Mouse (Mus musculus): ENCODE data around the gene Fjx1.

Fjx1 gene

DNA sequence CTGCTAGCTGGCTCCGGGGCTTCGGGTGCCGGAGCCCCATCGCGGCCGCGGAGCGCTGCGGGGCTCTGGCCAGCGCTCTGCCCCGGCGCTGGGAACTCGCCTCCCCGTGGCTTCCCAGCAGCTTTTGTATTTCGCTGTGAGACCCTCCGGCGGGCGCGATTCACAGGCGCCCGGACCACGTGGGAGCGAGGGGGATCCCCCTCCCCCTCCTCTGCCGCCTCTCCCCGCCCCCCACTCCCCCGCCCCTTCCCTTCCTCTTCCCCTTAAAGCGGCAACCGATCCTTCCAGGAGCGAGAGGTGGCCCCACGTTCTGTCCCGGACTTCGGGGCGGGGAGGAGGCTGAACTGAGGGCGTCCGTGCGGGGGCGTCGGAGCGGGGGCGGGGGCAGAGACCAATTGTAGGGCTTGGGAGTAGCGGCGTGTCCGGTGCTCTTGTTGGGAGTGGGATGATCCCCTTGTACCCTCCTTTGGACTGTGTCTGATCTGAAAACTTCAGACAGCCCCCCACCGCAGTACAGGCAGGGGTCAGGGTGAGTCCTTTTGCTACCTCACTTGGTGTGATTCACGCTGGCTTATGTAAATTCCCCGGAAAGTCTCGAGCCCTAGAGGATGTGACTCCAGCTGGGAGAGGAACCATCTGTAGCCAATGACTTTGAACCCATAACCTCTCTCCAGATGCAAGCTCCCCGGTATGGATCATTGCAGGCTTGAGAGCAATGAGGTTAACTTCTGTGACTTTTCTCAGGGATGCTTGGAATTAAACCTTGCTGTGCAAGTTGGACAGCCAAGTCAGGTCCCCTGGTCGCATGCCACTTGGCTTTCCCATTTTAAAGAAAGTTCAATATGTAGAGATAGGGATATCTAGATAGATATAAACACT lies at the start of gene Fjx1:
Gene Fjx1, minus strand, starts transcription at position 829 of the 879 bp plus-strand sequence.
- in situ Hi-C loops (cut with MboI; ENCODE audit: unreplicated experiment in 2 of 2), result loop anchor here (5.0 to 25.0 kb wide), 9 partner anchors 345 to 990 kb away; no protein-coding TSS in a partner anchor

DNA sequence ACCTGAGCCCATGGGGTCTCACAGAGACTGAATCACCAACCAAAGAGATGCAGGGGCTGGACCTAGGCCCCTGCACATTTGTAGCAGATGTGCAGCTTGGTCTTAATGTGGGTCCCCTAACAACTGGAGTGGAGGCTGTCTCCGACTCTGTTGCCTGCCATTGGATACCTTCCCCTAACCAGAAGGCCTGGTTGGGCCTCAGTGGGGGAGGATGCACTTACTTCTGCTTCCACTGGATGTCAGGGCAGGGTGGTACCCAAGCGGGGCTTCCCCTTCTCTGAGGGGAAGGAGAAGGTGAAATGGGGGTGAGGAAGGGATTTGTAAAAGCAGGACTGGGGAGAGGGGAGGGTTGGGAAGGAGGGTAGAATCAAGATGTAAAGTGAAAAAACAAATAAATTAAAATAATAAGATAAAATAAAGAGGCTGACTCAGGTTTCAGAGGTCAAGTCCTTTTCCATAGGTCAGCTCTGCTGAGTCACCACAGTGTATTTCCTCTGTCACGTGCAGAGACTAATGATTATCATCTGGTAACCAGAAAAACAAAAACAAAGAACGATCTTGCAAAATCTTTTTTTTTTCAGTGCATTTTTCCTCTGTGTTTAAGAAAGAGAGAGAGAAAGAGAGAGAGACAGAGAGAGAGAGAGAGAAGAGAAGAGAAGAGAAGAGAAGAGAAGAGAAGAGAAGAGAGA lies 47.8 kb upstream of the Fjx1 start:
- in situ Hi-C loops (cut with MboI; ENCODE audit: unreplicated experiment in 2 of 2), result no loop called here

DNA sequence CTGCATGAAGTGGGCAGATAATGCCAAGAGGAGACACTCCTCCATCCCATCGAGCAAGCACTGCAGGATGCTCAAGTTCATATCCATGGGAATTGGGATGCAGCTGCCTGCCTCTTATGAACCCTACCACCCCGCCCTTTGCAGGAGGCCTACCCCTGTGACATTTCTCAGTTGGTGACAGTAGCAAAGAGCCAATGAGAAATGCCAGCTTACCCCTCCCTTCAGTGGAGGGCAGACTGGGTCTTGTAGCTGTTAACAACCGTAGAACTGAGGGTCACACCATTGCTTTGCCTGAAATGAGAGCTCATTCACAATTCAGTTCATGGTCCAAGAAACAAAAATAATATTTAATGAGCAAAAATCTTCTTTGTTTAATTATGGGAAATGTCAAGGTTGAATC lies 28.4 kb upstream of the Fjx1 start:
- in situ Hi-C loops (cut with MboI; ENCODE audit: unreplicated experiment in 2 of 2), result no loop called here

DNA sequence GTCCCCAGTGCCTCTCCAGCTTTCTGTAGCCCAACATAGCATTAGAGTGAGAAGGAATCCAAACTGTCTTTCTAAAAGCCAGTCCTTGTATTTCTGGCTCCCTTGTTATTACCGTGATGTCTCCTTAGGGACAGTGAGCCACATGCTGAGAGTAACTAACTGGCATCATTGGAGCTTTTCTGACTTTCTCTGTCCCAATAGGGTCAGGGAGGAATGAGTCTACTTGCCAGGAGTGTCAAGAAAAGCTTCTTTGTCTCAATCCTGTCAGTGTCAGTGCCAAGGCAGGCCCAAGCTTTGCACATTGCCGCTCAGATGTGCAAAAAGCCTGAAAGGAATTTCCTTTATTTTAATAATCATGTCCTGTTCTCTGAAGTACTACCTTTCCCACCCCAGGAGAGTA lies 23.8 kb upstream of the Fjx1 start:
- in situ Hi-C loops (cut with MboI; ENCODE audit: unreplicated experiment in 2 of 2), result no loop called here

DNA sequence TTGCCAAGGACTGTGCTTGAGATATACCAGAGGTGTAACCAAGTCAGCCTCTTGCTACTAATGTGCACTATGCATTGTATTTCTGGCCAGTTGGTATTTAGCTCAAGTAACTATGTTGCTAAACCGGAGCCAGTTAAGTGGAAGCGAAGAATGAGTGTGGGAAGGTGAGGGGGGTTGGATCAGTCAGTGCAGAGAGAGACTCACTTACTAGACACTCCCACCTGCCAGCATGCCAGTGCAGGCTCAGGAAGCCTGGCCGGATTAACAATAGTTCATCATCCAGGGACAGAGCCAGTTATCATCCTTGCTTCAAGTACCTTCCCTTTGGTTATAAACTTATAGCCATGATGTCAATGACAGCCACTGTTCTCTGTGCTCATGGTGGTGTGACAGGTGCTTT lies 16.3 kb upstream of the Fjx1 start:
- in situ Hi-C loops (cut with MboI; ENCODE audit: unreplicated experiment in 2 of 2), result loop anchor here in 1 of 2 experiments (25.0 kb wide), 1 partner anchor 1006 kb away; no protein-coding TSS in a partner anchor

DNA sequence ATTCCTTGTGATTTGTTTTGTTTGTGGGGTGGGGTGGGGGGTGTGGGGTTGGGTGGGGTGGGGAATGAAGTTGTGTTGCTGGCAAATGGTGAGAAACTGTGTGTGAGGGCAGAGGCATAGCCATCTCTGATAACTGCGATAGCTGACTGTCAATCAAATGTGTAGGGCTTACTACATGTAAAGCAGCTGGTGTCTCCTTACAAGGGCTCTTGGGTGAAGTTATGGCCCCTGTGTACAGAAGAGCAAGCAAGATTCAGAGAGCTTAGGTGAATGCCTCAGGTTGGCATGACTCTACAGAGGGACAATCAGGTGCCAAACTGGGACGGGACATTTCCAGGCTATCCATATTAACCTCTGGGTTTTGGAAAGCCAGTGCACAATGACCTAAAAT lies 12.0 kb upstream of the Fjx1 start:
- in situ Hi-C loops (cut with MboI; ENCODE audit: unreplicated experiment in 2 of 2), result loop anchor here in 1 of 2 experiments (25.0 kb wide), 1 partner anchor 1002 kb away; no protein-coding TSS in a partner anchor

DNA sequence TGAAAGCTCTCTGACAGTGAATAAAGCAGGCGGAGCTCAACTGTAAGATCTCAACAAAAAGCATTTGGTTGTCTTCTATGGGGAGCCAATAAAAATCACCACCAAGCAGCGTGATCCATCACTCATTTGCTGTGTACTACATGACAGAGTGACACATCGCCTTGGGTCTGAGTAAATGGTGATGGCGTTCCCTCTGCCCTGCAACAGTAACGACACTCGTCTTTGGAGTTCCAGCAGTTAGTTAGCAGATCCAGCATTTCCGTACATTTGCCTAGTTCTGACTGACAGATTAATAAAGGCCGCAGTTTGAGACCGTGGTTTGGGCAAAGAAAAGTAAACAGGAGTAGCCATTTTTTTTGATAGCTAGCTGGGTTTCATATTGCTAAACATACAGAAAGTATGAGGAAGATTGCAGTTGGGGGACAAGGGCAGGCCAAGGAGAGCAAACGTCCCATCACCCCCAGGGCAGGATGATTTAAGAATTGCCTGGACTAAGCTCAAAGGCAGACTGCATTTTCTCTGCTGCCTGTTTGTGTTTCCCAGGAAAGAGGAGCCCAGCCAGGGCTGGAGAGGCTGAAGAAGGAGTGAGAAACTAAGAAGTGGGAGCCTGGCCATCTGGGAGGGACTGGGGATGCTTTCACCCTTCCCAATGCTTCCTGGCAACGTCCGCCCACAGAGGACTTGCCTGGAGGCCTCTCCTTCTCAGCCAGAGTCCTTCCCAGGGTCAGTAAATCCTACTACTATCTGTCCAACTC lies 11.5 kb upstream of the Fjx1 start:
- in situ Hi-C loops (cut with MboI; ENCODE audit: unreplicated experiment in 2 of 2), result loop anchor here in 1 of 2 experiments (25.0 kb wide), 1 partner anchor 1001 kb away; no protein-coding TSS in a partner anchor

DNA sequence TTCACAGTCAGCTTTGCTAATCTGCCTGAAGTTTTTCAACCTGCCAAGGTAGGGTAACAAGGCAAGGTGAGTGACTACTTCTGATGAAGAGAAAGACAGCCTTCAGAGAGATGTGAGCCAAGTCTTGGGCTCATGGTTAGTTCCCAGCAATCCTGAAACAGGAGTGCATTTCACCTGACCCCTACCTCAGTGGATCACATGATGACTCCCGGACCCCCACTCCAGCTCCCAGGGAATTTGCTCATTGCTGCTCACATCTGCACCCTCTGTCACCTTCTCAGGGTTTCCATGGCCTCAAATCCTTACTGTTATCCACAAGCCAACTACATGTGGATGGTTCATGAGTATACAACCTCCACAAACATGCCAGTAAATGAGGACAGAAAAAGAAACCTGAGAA lies 9.2 kb upstream of the Fjx1 start:
- in situ Hi-C loops (cut with MboI; ENCODE audit: unreplicated experiment in 2 of 2), result loop anchor here in 1 of 2 experiments (25.0 kb wide), 1 partner anchor 999 kb away; no protein-coding TSS in a partner anchor

DNA sequence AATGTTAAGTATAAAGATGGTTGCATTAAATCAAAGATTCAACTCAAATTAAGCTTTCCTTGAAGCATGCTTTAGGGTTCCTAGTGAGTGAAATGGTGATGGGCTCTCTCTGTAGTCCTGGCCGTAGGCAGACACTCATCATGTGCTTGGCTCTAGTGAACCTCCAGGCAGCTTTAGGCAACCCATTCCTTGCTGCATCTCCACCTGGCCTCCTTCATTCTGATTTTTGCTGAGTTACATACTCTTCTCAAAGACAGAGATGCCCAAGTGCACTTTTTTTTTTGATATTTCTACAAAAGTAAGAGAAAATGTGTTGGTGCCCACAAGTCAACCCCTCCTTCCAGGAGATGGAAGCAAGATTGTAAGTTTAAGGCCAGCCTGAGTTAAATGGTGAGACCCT lies 2.8 kb upstream of the Fjx1 start:
- in situ Hi-C loops (cut with MboI; ENCODE audit: unreplicated experiment in 2 of 2), result loop anchor here (5.0 to 25.0 kb wide), 5 partner anchors 548 to 993 kb away; no protein-coding TSS in a partner anchor

DNA sequence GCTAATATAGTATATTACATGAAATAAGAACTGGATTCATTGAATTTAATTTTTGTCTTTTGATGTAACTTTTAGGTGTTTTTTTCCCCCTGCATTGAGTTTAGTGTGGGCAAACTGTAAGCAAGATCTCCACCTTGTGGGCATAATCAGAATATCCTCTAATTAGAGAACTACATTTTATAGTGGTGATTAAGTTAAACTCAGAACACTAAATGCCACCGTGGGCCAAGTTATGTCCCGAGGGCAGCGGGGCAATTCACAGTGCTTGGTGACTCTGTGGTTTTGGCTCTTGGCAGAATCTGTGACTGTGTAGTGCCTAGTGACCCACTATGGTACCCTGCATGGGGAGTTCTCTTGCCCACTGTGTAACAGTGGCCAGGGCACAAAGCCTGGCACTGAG lies 1.1 kb upstream of the Fjx1 start:
- in situ Hi-C loops (cut with MboI; ENCODE audit: unreplicated experiment in 2 of 2), result loop anchor here (5.0 to 25.0 kb wide), 9 partner anchors 346 to 991 kb away; no protein-coding TSS in a partner anchor

DNA sequence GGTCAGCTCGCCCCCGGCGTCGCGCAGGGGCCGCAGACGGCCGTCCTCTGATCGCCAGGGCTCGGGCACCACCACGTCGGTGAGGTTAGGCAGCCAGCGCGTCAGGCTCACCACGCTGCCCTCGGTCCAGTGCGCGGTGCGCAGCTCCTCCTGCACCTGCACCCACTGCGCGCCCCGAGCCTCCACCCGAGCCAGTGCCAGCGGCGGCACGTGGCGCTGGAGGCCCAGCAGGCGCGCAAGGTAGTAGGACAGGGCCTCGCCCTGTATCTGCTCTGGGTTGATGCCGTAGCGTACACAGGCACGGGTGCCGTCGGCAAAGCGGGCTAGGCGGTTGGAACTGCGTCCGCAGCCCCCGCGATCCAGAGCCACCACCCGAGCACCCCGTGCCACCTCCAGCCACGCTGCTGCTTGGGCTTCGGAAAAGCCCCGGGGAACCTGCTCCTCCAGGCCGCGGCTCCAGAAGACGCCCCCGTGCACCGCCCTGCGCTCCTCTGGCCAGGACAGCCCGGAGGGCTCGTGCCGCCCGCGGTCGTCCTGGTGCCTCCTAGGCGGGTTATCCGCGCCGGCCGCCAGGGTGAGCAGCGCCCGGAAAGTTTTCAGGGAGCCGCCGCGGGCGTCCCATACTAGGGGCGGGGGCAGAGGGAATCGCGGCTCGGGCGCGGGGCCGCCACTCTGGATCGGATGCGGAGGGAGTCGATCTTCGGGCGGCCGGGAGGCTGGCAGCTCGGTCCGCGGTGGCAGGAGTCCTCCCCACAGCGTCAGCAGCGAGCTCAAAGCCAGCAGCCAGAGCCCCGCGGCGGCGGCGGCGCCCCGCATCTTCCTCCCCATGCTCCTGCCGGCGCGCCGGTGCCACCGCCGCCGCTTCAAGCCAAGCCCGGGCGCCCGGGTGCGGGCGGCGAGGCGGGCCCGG lies 1.3 kb downstream of the Fjx1 start:
- in situ Hi-C loops (cut with MboI; ENCODE audit: unreplicated experiment in 2 of 2), result loop anchor here (5.0 to 25.0 kb wide), 9 partner anchors 344 to 989 kb away; no protein-coding TSS in a partner anchor

DNA sequence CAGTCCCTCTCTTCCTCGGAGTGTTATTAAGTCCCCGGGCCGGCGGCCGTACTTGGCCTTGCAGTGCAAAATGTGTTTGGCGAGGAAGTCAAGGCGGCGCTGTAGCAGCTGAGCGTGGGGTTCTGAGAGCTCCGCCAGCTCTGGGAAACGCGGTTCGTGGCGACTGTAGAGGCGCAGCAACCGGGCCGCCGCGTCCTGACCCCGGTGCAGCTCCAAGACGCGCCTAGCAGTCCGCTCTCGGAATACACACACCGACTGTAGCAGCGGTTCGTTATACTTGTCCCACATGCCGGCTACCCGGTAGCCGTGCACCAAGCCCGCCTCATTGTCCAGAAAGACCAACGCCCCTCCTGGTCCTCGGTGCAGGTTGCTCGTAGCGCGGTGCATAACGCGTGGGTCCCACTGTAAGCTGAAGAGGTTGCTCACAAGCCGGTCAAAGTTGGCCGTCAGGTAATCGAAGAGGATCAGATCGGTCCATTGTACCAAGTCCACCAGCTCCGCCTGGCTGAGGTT lies 2.0 kb downstream of the Fjx1 start:
- in situ Hi-C loops (cut with MboI; ENCODE audit: unreplicated experiment in 2 of 2), result loop anchor here (5.0 to 25.0 kb wide), 9 partner anchors 343 to 988 kb away; no protein-coding TSS in a partner anchor

DNA sequence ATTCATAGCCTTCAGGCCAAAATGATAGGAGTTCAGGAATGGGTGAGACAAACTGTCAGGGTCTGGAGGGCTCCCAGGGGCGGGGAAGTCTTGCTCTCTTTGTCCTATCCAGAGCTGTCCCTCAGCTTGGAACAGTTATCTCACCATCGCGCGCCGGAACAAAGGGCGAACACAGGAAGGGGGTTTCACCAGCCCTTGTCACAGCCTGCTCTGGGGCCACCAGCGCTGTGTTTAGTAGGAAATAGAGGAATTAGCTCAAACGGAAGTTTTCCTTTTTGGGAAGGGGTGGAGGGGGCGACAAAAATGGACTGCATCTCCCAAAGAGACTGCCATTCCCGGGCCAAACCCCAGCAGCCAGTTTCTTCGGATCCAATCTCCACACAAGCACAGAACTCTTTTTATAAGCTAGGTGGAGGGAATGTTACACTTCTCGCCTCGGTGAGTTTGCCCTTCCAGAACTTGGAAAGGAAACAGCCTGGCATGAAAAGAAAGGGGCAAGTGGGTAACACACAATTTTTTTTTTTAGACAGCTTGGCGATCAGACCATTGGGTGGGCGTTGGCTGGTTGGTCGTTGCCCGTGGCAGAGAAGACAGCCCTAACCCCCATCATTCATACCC lies 2.6 kb downstream of the Fjx1 start:
- in situ Hi-C loops (cut with MboI; ENCODE audit: unreplicated experiment in 2 of 2), result loop anchor here (5.0 to 25.0 kb wide), 10 partner anchors 162 to 987 kb away; no protein-coding TSS in a partner anchor

DNA sequence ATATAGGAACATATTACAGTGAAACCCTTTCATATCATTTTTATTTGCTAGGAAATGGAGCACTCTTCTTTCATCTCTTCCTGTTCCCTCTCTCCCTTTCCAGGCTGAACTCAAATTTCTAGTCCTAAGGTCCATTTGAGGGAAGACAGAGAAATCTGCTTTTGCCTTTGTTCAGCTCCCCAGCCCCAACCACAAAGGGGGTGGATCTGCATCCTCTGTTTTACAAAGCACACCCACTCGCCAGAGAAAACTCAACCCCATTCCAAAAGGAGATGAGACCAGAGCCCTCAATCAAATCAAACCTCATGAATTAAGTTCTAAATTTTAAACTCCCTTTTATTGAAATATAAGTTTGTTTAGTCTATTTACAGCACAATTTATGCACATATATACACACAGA lies 3.2 kb downstream of the Fjx1 start:
- in situ Hi-C loops (cut with MboI; ENCODE audit: unreplicated experiment in 2 of 2), result loop anchor here in 1 of 2 experiments (5.0 kb wide), 1 partner anchor 162 kb away; no protein-coding TSS in a partner anchor

DNA sequence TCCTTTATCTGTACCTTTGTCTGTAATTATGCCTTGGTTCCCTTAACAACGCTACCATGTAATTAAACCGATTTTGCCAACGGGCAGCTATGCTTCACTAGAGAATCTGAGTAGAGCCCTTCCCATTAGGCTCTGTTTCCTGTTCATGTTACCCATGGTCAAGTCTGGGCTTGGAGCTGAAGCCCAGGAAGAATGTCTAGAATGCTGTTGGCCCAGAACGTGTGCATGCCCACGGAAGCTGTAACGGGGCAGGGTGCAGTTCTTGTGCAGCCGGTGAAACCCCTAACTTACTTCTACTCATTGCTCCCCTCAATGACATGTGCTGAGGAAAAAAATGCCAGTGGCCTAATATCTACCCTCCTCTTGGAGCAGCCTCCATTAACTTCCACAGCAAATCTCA lies 4.5 kb downstream of the Fjx1 start:
- in situ Hi-C loops (cut with MboI; ENCODE audit: unreplicated experiment in 2 of 2), result loop anchor here in 1 of 2 experiments (5.0 kb wide), 1 partner anchor 161 kb away; no protein-coding TSS in a partner anchor

DNA sequence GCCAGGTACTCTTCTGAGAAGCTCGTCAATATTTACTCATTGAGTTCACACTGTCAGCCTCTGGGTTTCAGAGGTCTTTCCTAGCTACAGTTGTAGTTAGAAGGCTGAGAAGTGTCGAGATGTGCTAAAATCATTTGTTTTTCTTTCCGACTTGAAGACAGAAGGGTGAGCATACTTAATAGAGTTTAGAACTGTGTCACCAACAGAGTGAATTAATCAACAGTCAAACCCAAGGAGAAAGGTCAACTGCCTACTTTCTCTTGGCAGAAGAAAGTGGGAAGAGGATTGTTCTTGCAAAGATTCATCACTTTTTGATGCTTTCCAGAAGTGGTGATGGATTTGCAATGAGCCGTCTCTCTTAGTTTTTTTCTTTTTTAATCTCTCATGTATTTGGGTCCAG lies 5.4 kb downstream of the Fjx1 start:
- in situ Hi-C loops (cut with MboI; ENCODE audit: unreplicated experiment in 2 of 2), result loop anchor here in 1 of 2 experiments (5.0 kb wide), 1 partner anchor 160 kb away; no protein-coding TSS in a partner anchor

DNA sequence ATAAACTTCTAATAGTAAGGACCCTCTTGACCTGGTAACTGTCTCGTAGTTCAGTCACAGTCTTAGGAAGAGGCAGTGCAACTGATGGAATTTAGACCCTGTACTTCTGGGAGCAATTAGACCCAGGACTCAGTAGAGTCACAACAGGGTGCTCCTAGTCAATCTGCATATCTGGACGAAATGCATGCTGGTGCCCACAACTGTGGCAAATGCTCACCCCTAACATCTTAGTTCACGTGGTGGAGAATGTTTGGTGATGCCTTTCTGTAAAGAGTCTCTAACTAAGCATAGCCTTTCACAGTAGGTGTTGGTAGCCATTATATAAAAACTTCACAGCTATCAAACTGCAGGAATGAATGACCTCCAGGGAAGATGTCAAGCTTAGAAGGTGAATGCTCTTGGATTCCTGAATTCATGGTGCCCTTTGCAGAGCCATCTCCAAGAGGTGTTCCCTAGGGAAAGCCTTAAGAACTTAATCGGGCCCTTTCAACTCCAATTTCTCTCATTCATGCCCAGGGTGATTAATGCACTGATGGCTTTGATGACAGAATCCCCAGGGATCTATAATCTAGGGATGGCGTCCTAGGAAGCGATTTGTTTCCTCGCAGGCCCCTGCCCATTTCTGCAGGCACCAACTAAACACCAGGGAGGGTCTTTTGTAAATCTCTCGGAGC lies 14.8 kb downstream of the Fjx1 start:
- in situ Hi-C loops (cut with MboI; ENCODE audit: unreplicated experiment in 2 of 2), result no loop called here

DNA sequence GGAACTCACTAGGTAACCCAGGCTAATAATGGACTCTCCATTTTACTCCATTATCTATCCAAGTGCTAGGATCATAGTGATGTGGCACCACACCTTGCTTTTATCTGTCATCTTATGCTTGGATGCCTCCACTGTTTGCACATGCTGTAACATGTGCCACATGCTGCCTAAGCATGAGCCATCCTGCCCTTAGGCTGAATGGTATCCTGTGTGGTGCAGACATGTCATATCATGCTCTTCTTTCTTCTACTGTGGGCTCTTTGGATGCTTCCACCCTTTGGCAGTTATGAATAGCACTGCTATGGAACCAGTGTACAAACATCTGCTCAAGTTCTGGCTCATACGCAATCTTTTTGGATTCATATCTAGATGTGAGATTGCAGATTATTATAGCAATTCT lies 18.4 kb downstream of the Fjx1 start:
- in situ Hi-C loops (cut with MboI; ENCODE audit: unreplicated experiment in 2 of 2), result no loop called here
